Mouse (Mus musculus) limb, embryonic 12.5 days (tissue): ENCODE data around the gene Gm13030. TPM values are rescaled to one million over a fixed set of nuclear protein-coding genes. Genes with fewer than 3 reads are reported as not detected.
"Not testable (repeated sequence)": the region's sequence is repeated elsewhere in the genome, so short reads cannot be mapped to it uniquely, and the experiment has no call there.

Source experiments
- ATAC-seq: fragments of 200-750 bp; cut with Nextera tagmentation; 2 replicates; pipeline ENCODE4 v1.8.0; 2017; ENCODE audit warnings: low read depth, moderate TSS enrichment; ENCODE audit not compliant: insufficient number of reproducible peaks, insufficient read depth, low FRiP score, low TSS enrichment
- H3K27ac ChIP-seq: fragments of 300-500 bp; sonication (generic); 2 replicates; pipeline ENCODE4 v1.5.1; 2016; ENCODE audit warnings: mild to moderate bottlenecking, moderate library complexity
- H3K27me3 ChIP-seq: fragments of 300-500 bp; sonication (generic); 2 replicates; pipeline ENCODE4 v1.6.1; 2016; ENCODE audit warnings: mild to moderate bottlenecking, moderate library complexity
- H3K36me3 ChIP-seq: fragments of 300-500 bp; sonication (generic); 2 replicates; pipeline ENCODE4 v1.6.1; 2016; ENCODE audit warnings: mild to moderate bottlenecking, moderate library complexity
- H3K4me1 ChIP-seq: fragments of 300-500 bp; sonication (generic); replicated peaks from 2 replicates; pipeline ENCODE4 v1.6.1; 2016
- H3K4me2 ChIP-seq: fragments of 300-500 bp; sonication (generic); 2 replicates; pipeline ENCODE4 v1.6.1; 2016; ENCODE audit warnings: mild to moderate bottlenecking, moderate library complexity
- H3K4me3 ChIP-seq: fragments of 300-500 bp; sonication (generic); replicated peaks from 2 replicates; pipeline ENCODE4 v1.5.1; 2016; ENCODE audit warnings: mild to moderate bottlenecking
- H3K9ac ChIP-seq: fragments of 300-500 bp; sonication (generic); replicated peaks from 2 replicates; pipeline ENCODE4 v1.6.1; 2016; ENCODE audit warnings: mild to moderate bottlenecking, moderate library complexity
- H3K9me3 ChIP-seq: fragments of 300-500 bp; sonication (generic); 2 replicates; pipeline ENCODE4 v1.6.1; 2016; ENCODE audit warnings: mild to moderate bottlenecking, moderate library complexity
- WGBS: fragments of 180-500 bp; shearing (Covaris S2); methylation state at CpG from one replicate; pipeline ENCODE4 v1.1.7; 2016; 5-methylcytosine and 5-hydroxymethylcytosine counted together
- polyA plus RNA-seq: library from polyadenylated mRNA; unstranded; fragments of >200 nt; fragmentation: Nextera tagmentation; extraction: Ambion mirVana; gene quantifications from 2 replicates; pipeline ENCODE4 v1.2.1, GENCODE M21; 2016

Gene Gm13030
- polyA plus RNA-seq, result not detected in 2 replicates

DNA sequence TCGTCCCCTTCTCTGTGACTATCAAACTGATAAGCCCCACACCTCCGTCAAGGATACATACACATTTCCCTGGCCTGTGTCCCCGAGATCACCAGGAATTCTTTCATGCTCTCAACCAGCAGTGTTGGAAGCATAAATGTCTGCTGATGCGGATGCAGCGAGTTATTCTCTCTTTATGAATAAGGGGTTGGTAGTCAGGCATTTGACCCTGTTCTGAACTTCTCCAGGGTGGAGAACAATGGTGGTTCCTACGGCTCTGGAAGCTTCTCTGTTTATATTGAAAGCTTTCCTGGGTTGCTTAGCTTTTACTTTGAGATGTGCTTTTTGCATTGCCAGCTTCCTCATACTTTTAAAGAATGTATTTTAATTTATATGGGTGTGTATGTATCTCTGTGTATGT is at the start of gene Gm13030:
Gene Gm13030 (minus strand): TSS at position 101 of the 400 bp plus-strand sequence.
- Histone ChIP-seq H3K27me3 (no peaks in the 10 kb centered on the region), H3K36me3 (no peaks in the 10 kb centered on the region), H3K4me2 (no peak within 1 kb of the TSS), H3K4me1 (no peaks in the 10 kb centered on the region), H3K27ac (no peak within 1 kb of the TSS), H3K9ac (no peak within 1 kb of the TSS), H3K9me3 (0 out of 2 replicates have a peak, but pooled peaks cover 3% of the 10 kb centered on the region), H3K4me3 (no peak within 1 kb of the TSS)
- ATAC-seq, result no peak
- 88% methylated on average over 6 of the region's 6 CpGs for WGBS

DNA sequence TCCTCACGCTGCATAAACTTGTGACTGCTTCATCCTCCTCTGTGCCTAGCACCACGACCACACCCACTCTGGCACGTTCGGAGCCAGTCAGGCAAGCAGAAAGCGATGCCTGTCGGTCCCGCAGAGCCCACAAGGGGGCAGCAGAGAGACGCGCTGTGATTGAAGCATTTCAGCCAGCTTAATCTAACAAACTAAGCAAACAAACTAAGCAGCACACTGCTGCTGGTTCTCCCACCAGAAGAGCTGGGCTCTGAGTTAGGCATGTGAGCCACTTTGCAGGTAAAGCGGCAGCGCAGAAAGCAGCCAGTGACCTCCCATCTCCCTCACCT is 48.3 kb upstream of the Gm13030 start:
- Histone ChIP-seq H3K27ac (no peak overlapping the region), H3K27me3 (peaks cover 12% of the 10 kb centered on the region; the same call in 1 of the 2 replicates), H3K4me2 (peak overlapping the region; percentile 54), H3K9me3 (peaks cover 4% of the 10 kb centered on the region; the same call in 1 of the 2 replicates), H3K36me3 (no peaks in the 10 kb centered on the region), H3K9ac (no peak overlapping the region), H3K4me3 (peak overlapping the region; percentile 19; the same call in 1 of the 2 replicates), H3K4me1 (no peaks in the 10 kb centered on the region)
- WGBS, result 4% methylated on average over 11 of the region's 11 CpGs
- 0 out of 2 replicates have a peak, but pooled peaks have one; percentile 58 for ATAC-seq

DNA sequence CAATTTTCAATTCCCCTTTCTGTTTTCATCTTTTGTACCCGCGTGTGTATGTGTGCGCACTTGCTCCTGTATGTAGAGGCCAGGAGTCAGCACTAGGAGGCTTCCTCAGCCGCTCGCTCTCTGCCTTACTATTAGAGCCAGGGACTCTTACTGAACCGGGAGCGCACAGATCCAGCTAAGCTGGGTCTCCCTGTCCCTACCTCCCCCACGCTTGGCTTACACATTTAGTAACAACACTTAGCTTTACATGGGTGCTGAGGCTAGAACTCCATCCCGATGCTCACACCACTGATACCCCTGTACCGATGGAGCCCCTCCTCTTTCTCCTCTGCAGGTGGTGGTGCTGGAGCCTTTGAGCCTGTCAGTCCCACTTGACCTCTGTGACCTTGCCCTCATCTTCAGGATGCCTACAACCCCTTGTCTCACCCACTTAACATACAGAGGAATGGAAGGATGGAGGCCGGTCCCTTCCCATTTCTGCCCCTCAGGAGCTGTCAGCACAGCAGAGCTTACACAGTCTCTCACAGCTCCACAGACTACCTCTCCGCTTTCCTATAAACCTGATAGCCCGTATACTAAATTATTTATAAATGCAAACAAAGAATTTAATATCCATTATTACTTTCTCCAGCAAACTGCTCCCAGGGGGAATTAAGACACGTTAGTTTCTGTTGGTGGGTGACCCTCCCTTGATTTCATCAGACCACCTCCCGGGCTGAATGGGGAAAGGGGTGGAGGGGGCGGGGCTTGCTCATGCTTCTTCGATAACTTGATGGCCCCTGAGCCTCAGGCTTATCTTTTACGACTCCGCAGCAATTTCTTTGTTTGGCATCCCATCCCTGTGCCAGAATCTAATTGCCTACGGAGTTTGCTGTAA is 47.7 kb upstream of the Gm13030 start:
- Histone ChIP-seq H3K9me3 (peaks cover 7% of the 10 kb centered on the region; the same call in 1 of the 2 replicates), H3K4me2 (peak overlapping the region; percentile 54), H3K4me1 (no peaks in the 10 kb centered on the region), H3K27ac (no peak overlapping the region), H3K27me3 (peaks cover 12% of the 10 kb centered on the region; the same call in 1 of the 2 replicates), H3K9ac (no peak overlapping the region), H3K36me3 (no peaks in the 10 kb centered on the region), H3K4me3 (peak overlapping the region; percentile 19; the same call in 1 of the 2 replicates)
- 42% methylated on average over 20 of the region's 20 CpGs for WGBS
- ATAC-seq, result peak; percentile 78

DNA sequence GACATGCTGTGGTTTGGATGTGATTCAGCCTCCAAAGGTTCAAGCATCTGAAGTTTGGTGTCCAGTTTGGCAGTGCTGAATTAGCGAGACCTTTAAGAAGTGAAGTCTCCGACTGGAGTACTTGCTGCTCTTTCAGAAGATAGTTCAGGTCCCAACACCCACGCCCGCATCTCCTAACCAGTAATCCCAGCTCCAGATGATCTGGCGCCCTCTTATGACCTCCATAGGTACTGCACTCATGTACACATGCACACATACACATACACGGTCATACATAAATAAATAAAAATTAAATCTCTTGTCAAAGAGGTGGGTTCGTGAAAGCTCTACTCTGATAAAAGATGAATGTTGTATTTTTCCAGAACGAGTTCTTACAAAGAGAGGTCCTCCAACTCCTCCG is 43.5 kb upstream of the Gm13030 start:
- H3K27ac ChIP-seq, result no peak overlapping the region
- H3K27me3 ChIP-seq, result peaks cover 12% of the 10 kb centered on the region; the same call in 1 of the 2 replicates
- WGBS, result 79% methylated on average over 9 of the region's 9 CpGs
- no peak overlapping the region for H3K9ac ChIP-seq
- peaks cover 7% of the 10 kb centered on the region; the same call in 1 of the 2 replicates for H3K9me3 ChIP-seq
- H3K4me2 ChIP-seq, result no peak overlapping the region
- H3K36me3 ChIP-seq, result no peaks in the 10 kb centered on the region
- ATAC-seq, result no peak
- H3K4me3 ChIP-seq, result no peak overlapping the region
- peaks cover 10% of the 10 kb centered on the region for H3K4me1 ChIP-seq

DNA sequence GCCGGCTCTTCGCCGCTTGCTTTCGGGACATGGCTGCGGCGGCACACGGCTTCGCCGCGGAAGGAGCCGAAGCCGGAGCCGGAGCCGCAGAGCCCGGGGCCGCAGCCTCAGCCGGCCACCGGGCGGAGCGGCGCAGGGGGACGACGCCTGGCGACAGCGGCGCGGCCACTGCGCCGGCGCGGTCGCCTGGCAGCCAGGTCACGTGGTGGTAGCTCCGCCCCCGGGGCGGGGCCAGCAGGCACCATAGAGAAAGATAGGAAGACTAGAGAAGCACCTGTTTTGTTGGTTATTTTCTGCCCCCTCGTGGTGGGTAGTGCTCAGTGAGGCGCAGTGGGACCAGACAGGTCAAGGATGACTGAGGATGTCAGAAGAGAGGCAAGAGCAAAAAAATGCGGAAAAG is 40.0 kb upstream of the Gm13030 start, which contains the start of gene Otud3:
Gene Otud3 (minus strand): TSS at position 149 of the 400 bp plus-strand sequence.
- WGBS, result 1% methylated on average over 39 of the region's 39 CpGs
- Histone ChIP-seq H3K36me3 (peaks cover 17% of the 10 kb centered on the region), H3K9ac (peak within 1 kb of the TSS; percentile 93), H3K4me1 (peaks cover 12% of the 10 kb centered on the region), H3K4me3 (peak within 1 kb of the TSS; percentile 95), H3K27me3 (no peaks in the 10 kb centered on the region), H3K27ac (peak within 1 kb of the TSS; percentile 59), H3K9me3 (peaks cover 7% of the 10 kb centered on the region; the same call in 1 of the 2 replicates), H3K4me2 (peak within 1 kb of the TSS; percentile 88)
- peak; percentile 83 for ATAC-seq

DNA sequence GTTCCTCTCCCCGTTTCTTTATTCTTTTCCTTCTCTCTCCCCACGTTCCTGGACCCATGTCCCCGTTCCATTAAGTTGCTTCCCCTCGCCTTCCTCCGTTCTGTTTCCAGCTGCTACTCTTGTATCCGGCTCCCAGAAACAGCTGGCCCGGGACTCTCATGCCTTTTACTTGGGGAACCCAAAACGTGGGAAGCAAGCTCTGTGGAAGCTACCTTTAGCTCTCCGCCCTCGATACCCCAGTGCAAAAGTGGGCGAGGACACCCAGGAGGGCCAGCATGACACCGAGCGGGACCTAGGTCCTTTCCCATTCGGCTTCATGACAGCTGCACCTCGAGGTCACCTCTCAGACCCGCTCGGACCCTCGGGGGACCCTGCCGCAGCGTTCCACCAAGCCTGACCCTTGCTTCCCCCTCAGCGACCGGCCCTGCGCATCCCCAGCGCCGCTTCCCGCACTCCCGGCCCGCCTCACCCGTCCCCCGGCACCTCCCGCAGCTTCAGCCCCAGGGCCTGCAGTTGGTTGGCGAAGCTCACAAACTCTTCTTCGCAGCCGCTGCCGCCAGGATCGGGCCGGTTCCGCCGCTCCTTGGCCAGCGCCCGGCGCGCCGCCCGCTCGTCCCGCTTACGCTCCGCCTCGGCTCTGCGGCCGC is 39.5 kb upstream of the Gm13030 start:
- H3K27ac ChIP-seq, result peak overlapping the region; percentile 59
- peak; percentile 14; the same call in 1 of the 2 replicates for ATAC-seq

DNA sequence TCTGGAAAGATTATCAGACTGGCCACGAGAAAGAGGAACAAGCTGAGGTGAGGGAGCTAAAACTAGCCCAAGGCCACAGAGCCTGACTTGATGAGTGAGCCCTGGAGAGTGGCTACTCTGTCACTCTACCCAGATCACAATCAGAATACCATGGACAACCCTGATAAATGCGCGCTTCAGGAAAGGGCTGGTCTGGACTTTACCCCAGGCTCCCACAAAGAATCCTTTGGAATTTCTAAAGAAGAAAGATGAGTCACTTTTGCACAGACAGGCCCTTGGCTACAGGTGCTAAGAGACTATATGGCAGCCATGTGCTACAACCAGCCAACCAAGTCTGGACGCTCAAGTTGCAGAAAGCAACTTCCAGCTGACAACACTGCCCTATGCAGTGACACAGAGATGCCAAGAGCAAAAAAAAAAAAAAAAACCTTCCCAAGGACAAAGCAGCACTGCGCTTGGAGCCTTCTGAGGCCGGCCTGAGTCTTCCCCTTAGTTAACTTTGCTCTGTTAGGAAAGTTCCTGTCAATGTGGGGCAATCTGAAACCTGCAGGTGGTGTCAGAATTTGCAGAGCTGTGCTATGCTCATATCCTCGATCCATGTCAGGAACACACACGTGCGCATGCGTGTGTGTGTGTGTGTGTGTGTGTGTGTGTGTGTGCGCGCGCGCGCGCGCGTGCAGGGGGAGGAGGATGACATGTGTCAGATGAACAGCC is 32.0 kb upstream of the Gm13030 start:
- Histone ChIP-seq H3K36me3 (peaks cover 91% of the 10 kb centered on the region), H3K27ac (no peak overlapping the region), H3K9me3 (no peaks in the 10 kb centered on the region), H3K4me3 (no peak overlapping the region), H3K9ac (no peak overlapping the region), H3K4me1 (no peaks in the 10 kb centered on the region), H3K4me2 (no peak overlapping the region), H3K27me3 (no peaks in the 10 kb centered on the region)
- no peak for ATAC-seq
- 92% methylated on average over 18 of the region's 18 CpGs for WGBS

More for the DNA sequence above, 39.5 kb upstream of the Gm13030 start:
- H3K4me3 ChIP-seq, result peak overlapping the region; percentile 95
- H3K36me3 ChIP-seq, result peaks cover 19% of the 10 kb centered on the region
- H3K9ac ChIP-seq, result peak overlapping the region; percentile 93
- peak overlapping the region; percentile 88 for H3K4me2 ChIP-seq
- WGBS, result 1% methylated on average over 52 of the region's 52 CpGs
- H3K4me1 ChIP-seq, result peaks cover 12% of the 10 kb centered on the region
- no peaks in the 10 kb centered on the region for H3K27me3 ChIP-seq
- peaks cover 7% of the 10 kb centered on the region; the same call in 1 of the 2 replicates for H3K9me3 ChIP-seq

DNA sequence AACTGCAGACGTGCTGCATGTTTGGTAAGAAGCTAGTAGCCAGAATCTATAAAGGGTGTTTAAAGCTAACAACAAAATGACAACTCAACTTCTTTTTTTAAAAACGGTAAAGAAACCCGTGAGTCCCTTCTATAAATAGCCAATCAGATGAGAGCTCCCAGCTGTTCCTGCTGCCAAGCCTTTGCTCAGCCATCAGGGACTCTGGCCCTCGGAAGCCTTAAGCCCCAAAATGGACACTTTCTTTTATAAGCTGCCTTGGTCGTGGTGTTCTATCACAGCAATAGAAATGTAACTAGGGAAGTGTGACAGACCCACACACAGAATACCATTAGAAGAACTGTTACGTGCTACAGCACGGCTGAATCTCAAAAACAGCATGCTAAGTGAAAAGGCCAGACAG is 25.6 kb upstream of the Gm13030 start:
- peaks cover 91% of the 10 kb centered on the region for H3K36me3 ChIP-seq
- H3K4me3 ChIP-seq, result no peak overlapping the region
- no peak overlapping the region for H3K27ac ChIP-seq
- ATAC-seq, result no peak
- no peaks in the 10 kb centered on the region for H3K27me3 ChIP-seq
- H3K9ac ChIP-seq, result no peak overlapping the region
- H3K9me3 ChIP-seq, result no peaks in the 10 kb centered on the region
- H3K4me2 ChIP-seq, result no peak overlapping the region
- no peaks in the 10 kb centered on the region for H3K4me1 ChIP-seq
- 90% methylated on average over 7 of the region's 7 CpGs for WGBS

DNA sequence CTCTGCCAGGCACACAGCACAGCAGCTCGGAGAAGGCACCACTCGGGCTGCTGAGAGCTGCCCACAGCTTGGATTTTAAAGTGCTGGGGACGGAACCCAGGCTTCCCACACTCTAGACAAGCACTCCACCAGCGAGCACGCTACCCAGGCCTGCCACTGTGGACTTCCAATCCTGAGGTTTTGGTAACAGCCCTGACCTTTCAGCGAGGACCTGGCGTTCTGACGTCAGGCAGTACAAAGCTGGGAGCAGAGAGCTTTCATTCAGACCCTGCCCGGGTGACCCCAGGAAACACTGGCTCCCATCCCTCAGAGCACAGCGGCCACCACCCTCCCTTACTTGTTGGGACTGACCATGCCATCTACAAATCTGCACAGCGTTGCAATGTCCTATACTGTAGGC is 20.0 kb upstream of the Gm13030 start:
- not testable (repeated sequence) for H3K9ac ChIP-seq, H3K4me3 ChIP-seq, H3K4me1 ChIP-seq, H3K9me3 ChIP-seq, H3K27me3 ChIP-seq, H3K27ac ChIP-seq, H3K4me2 ChIP-seq, ATAC-seq
- H3K36me3 ChIP-seq, result peaks cover 69% of the 10 kb centered on the region
- WGBS, result 90% methylated on average over 11 of the region's 11 CpGs

DNA sequence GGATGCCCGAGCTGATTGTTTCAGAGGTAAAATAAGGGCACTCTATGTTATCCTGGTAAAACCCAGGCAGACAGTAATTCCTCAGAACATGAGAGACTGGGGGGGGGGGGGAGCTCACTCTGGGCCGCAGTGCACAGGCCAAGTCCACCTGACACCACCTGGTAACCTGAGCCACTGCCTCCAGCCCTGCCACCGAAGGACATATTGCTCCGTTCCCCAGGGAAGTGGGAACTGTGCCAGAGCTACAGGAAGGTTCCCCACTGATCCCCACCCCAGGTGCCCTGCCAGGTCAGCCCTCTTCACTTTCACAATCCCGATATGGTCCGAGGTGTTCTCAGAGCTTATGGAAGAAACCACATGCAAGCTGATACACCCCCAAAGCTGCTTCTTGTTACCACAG is 18.9 kb upstream of the Gm13030 start:
- H3K36me3 ChIP-seq, result peaks cover 57% of the 10 kb centered on the region
- ATAC-seq, result no peak
- no peak overlapping the region for H3K4me2 ChIP-seq
- 0 out of 2 replicates have a peak, but pooled peaks cover 4% of the 10 kb centered on the region for H3K4me1 ChIP-seq
- H3K27me3 ChIP-seq, result no peaks in the 10 kb centered on the region
- H3K27ac ChIP-seq, result no peak overlapping the region
- no peaks in the 10 kb centered on the region for H3K9me3 ChIP-seq
- 67% methylated on average over 6 of the region's 6 CpGs for WGBS
- no peak overlapping the region for H3K4me3 ChIP-seq
- H3K9ac ChIP-seq, result no peak overlapping the region
